Mouse (Mus musculus) lung, adult 18-20 months (tissue): ENCODE measurements around the gene Ppp3cb.
"Not testable (repeated sequence)": the region's sequence is repeated elsewhere in the genome, so short reads cannot be mapped to it uniquely, and the experiment has no call there.

ENCODE experiments used
- DNase-seq, 2 experiments: peaks; one replicate each; pipeline ENCODE4 v3.0.0; 2022; ENCODE audit warnings: mixed read lengths in 2 of 2

Ppp3cb gene

GRCm38 (mm10) chr14:20546415-20546814, at the start of gene Ppp3cb:
Gene Ppp3cb (minus strand): TSS chr14:20546573.
- peak; percentile 83 to 85 for DNase-seq

GRCm38 (mm10) chr14:20595781-20596180, 49.4 kb upstream of the Ppp3cb start:
- DNase-seq, result no peak

- DNase-seq, result no peak
These were observed 41.1 kb upstream of the Ppp3cb start for GRCm38 (mm10) chr14:20587458-20587857.

GRCm38 (mm10) chr14:20578822-20579407, 32.5 kb upstream of the Ppp3cb start:
- DNase-seq, result no peak

GRCm38 (mm10) chr14:20576179-20576578, 29.8 kb upstream of the Ppp3cb start:
- peak; percentile 62 to 73 for DNase-seq

GRCm38 (mm10) chr14:20573196-20573595, 26.8 kb upstream of the Ppp3cb start:
- DNase-seq, result not testable (repeated sequence)

- DNase-seq, result peak in 1 of 2 experiments; percentile 7
These were observed 19.1 kb upstream of the Ppp3cb start for GRCm38 (mm10) chr14:20565256-20566021.

GRCm38 (mm10) chr14:20564692-20565091, 18.3 kb upstream of the Ppp3cb start:
- DNase-seq, result peak in 1 of 2 experiments; percentile 18

GRCm38 (mm10) chr14:20561897-20562296, 15.5 kb upstream of the Ppp3cb start:
- DNase-seq, result no peak

GRCm38 (mm10) chr14:20550136-20550535, 3.8 kb upstream of the Ppp3cb start:
- DNase-seq, result no peak

GRCm38 (mm10) chr14:20545529-20546331, 643 bp downstream of the Ppp3cb start:
- DNase-seq, result peak; percentile 93 to 95

- DNase-seq, result no peak
These were observed 1.6 kb downstream of the Ppp3cb start for GRCm38 (mm10) chr14:20544467-20545411.

- no peak for DNase-seq
These were observed 16.7 kb downstream of the Ppp3cb start for GRCm38 (mm10) chr14:20529643-20530042.

GRCm38 (mm10) chr14:20520179-20520578, 26.2 kb downstream of the Ppp3cb start:
- DNase-seq, result no peak

GRCm38 (mm10) chr14:20508424-20508823, 37.9 kb downstream of the Ppp3cb start:
- DNase-seq, result no peak

GRCm38 (mm10) chr14:20502966-20503365, 43.4 kb downstream of the Ppp3cb start:
- no peak for DNase-seq

GRCm38 (mm10) chr14:20499982-20500381, 46.4 kb downstream of the Ppp3cb start:
- no peak for DNase-seq

GRCm38 (mm10) chr14:20496603-20497002, 49.8 kb downstream of the Ppp3cb start, which contains the start of gene Mss51:
Gene Mss51 (minus strand): TSS chr14:20496901.
- DNase-seq, result no peak

- no peak for DNase-seq
These were observed 60.3 kb downstream of the Ppp3cb start for GRCm38 (mm10) chr14:20486031-20486430.

GRCm38 (mm10) chr14:20482051-20482751, 64.2 kb downstream of the Ppp3cb start:
- no peak for DNase-seq

GRCm38 (mm10) chr14:20481211-20481610, 65.2 kb downstream of the Ppp3cb start:
- DNase-seq, result peak; percentile 41 to 46

GRCm38 (mm10) chr14:20480195-20480579, 66.2 kb downstream of the Ppp3cb start:
- DNase-seq, result no peak
